Mouse (Mus musculus) intestine, embryonic 16.5 days (tissue): Measurements from ENCODE around the gene Nup93. TPM values are rescaled to one million over a fixed set of nuclear protein-coding genes. Genes with fewer than 3 reads are reported as not detected.
A peak's percentile ranks its signal among the peaks of the same experiment; 100 is the strongest.

Source experiments
- ATAC-seq: fragments of 200-750 bp; cut with Nextera tagmentation; 2 replicates; pipeline ENCODE4 v1.8.0; 2017; ENCODE audit warnings: moderate TSS enrichment, moderate library complexity
- H3K27ac ChIP-seq: fragments of 300-500 bp; sonication (generic); 2 replicates; pipeline ENCODE4 v1.5.1; 2014; ENCODE audit warnings: mild to moderate bottlenecking, low read length
- H3K27me3 ChIP-seq: fragments of 300-500 bp; sonication (generic); replicated peaks from 2 replicates; pipeline ENCODE4 v1.6.1; 2014; ENCODE audit warnings: low read length, control low read depth, mixed read lengths; ENCODE audit not compliant: control insufficient read depth, insufficient read depth
- H3K36me3 ChIP-seq: fragments of 300-500 bp; sonication (generic); 2 replicates; pipeline ENCODE4 v1.6.1; 2014; ENCODE audit warnings: low read length, control low read depth; ENCODE audit not compliant: control insufficient read depth, insufficient read depth
- H3K4me1 ChIP-seq: fragments of 300-500 bp; sonication (generic); 2 replicates; pipeline ENCODE4 v1.6.1; 2014; ENCODE audit warnings: low read length, control low read depth, mixed read lengths; ENCODE audit not compliant: control insufficient read depth, insufficient read depth
- H3K4me2 ChIP-seq: fragments of 300-500 bp; sonication (generic); 2 replicates; pipeline ENCODE4 v1.6.1; 2014; ENCODE audit warnings: low read depth, low read length, control low read depth
- H3K4me3 ChIP-seq: fragments of 300-500 bp; sonication (generic); 2 replicates; pipeline ENCODE4 v1.5.1; 2014; ENCODE audit warnings: mild to moderate bottlenecking, low read length
- H3K9ac ChIP-seq: fragments of 300-500 bp; sonication (generic); 2 replicates; pipeline ENCODE4 v1.6.1; 2014; ENCODE audit warnings: low read depth, low read length
- H3K9me3 ChIP-seq: fragments of 300-500 bp; sonication (generic); 2 replicates; pipeline ENCODE4 v1.6.1; 2016; ENCODE audit warnings: low read length, control low read depth; ENCODE audit not compliant: control insufficient read depth
- WGBS: fragments of 180-500 bp; shearing (Covaris S2); extraction: QIAGEN DNeasy Blood & Tissue Kit; methylation state at CpG from one replicate; pipeline ENCODE4 v1.1.7; 2014; 5-methylcytosine and 5-hydroxymethylcytosine counted together
- polyA plus RNA-seq: library from polyadenylated mRNA; unstranded; fragments of >200 nt; fragmentation: Nextera tagmentation; extraction: Ambion mirVana; gene quantifications from 2 replicates; pipeline ENCODE4 v1.2.1, GENCODE M21; 2015

Gene Nup93
- polyA plus RNA-seq, 1 experiment from 2014 or later, result 66.4 TPM

DNA sequence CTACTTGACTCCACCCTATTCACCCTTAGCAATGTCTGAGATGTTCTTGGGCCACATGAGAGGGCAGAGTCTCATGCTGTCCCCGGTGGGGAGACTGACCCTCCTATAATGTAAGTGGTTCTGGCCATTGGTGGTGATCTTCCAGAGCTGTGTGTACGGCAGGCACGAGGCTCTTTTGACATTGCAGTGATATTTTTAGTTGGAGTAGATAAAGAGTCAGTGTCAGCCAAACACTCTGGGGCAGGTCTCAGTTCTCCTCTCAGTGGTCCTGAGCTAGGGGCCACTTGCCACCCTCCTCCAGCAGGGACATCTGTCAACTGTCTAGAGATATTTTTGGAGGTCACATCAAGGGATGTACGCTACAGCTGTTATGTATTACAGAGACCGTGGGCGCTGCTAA is 142.9 kb downstream of the Nup93 start:
- Histone ChIP-seq H3K27ac (no peak overlapping the region), H3K27me3 (no peaks in the 10 kb centered on the region), H3K4me2 (no peak overlapping the region), H3K4me3 (no peak overlapping the region), H3K9ac (no peak overlapping the region), H3K9me3 (no peaks in the 10 kb centered on the region), H3K36me3 (no peaks in the 10 kb centered on the region), H3K4me1 (peaks cover 4% of the 10 kb centered on the region)
- no peak for ATAC-seq
- WGBS, result 77% methylated on average over 6 of the region's 6 CpGs

DNA sequence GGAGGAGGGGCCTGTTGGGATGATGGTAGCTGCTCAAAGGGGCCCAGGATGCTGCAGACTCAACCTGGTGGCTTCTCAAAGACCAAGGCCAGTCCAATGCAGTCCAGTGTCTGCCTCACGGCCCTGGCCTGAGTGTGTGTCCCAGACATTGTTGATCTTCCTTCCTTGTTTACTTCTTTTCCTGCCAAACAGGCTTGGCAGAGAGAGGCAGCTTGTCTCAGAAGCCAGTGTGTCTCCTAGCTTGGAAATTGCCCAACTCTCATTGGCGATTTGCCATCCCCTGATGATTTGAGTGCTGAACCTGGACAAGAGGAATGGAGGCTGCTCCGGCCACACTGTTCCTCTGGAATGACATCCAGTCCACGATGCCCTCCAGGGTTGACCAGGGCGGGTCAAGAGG is 144.2 kb downstream of the Nup93 start:
- H3K9ac ChIP-seq, result no peak overlapping the region
- no peak overlapping the region for H3K27ac ChIP-seq
- H3K27me3 ChIP-seq, result no peaks in the 10 kb centered on the region
- 52% methylated on average over 5 of the region's 5 CpGs for WGBS
- no peak for ATAC-seq
- peaks cover 4% of the 10 kb centered on the region for H3K4me1 ChIP-seq
- no peaks in the 10 kb centered on the region for H3K9me3 ChIP-seq
- H3K36me3 ChIP-seq, result no peaks in the 10 kb centered on the region
- no peak overlapping the region for H3K4me3 ChIP-seq
- no peak overlapping the region for H3K4me2 ChIP-seq

DNA sequence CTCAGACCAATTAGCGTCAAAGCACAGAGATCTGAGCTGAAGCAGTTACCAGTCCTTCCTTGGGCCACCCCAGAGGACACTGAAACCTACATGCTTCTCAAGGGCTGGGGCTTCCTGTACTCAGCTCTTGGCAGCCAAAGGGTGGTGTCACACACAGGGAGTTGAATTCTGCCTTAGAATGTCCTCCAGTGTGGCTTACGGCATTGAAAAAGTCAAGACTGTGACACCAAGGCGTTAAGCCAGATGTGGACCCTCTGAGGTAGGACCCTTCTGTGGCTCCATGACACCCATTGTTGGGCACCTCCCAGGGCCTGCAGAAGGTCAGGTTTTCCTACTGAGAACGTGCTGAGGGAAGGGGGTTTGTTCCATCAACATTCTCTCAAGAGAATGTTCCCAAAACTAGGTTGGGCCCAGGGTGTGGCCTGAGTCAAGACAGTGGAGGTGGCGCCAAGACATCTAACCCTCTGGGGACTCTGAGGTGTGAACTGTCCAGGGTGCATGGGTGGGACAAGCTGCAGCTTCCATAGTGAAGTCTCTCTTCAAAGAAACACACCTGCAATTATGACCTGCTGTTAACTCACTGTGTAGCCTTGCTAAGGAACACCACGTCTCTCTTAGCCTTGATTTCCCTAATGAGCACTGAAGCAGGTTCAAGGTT is 147.5 kb downstream of the Nup93 start:
- Histone ChIP-seq H3K9me3 (no peaks in the 10 kb centered on the region), H3K27ac (peak overlapping the region; percentile 34; the same call in 1 of the 2 replicates), H3K4me1 (peaks cover 8% of the 10 kb centered on the region), H3K27me3 (no peaks in the 10 kb centered on the region), H3K4me2 (no peak overlapping the region), H3K36me3 (no peaks in the 10 kb centered on the region), H3K9ac (no peak overlapping the region), H3K4me3 (no peak overlapping the region)
- WGBS, result 81% methylated on average over 6 of the region's 6 CpGs
- ATAC-seq, result no peak

DNA sequence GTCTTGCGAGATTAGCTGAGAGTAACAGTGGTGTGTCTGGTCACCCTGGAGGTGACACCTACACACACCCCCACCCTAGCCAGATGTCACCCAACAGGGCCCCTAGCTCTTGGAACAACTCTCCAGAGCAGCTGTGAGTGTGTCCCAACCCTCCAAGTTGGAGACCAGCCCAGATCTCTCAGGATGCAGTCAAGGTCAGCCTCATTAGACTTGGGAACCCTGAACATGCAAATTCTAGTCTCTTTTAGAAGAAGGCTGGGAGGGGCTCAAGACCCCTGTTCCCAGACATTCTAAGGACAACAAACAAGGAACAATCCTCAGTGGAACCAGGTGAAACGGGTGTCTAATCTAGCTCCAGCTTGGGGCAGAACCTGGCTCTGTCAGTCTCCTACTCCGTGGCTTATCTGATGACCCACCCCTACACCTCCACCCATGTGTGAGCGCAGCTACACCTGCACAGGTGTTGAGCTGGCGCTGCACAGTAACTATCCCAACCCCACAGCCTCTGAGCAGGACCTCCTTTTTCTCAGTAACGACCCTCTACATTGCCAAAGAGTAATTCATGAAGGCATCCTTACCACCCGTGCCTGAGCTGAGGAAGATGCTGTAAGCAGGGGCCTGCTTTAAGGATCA is 148.4 kb downstream of the Nup93 start:
- 0 out of 2 replicates have a peak overlapping the region, but pooled peaks have one; percentile 2 for H3K4me2 ChIP-seq
- peak; percentile 90 for ATAC-seq
- no peak overlapping the region for H3K4me3 ChIP-seq
- no peak overlapping the region for H3K9ac ChIP-seq
- no peaks in the 10 kb centered on the region for H3K9me3 ChIP-seq
- 68% methylated on average over 7 of the region's 7 CpGs for WGBS
- no peaks in the 10 kb centered on the region for H3K27me3 ChIP-seq
- H3K36me3 ChIP-seq, result no peaks in the 10 kb centered on the region
- H3K27ac ChIP-seq, result peak overlapping the region; percentile 55
- peaks cover 8% of the 10 kb centered on the region for H3K4me1 ChIP-seq

DNA sequence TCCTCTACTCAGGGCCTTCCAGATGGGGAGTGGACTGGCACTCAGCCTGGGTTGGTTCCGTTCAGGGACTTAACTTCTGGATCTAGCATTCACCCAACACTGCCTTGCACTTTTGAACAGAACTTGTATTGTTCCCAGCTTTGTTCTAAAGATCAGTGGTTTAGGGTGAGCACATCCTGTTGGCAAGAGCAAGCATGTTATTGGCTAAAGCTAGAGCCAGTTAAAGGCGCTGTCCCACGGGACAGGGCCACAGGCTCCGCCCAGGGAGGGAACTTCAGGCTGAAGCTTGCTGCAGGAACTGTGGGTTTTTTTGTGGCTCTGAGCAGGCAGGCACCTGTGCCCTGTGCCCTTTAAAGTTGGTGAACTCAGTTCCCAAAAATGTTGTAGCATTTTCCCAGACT is 148.9 kb downstream of the Nup93 start:
- no peaks in the 10 kb centered on the region for H3K9me3 ChIP-seq
- no peaks in the 10 kb centered on the region for H3K36me3 ChIP-seq
- H3K9ac ChIP-seq, result no peak overlapping the region
- H3K4me2 ChIP-seq, result 0 out of 2 replicates have a peak overlapping the region, but pooled peaks have one; percentile 2
- ATAC-seq, result peak; percentile 87
- H3K27me3 ChIP-seq, result no peaks in the 10 kb centered on the region
- 39% methylated on average over 4 of the region's 4 CpGs for WGBS
- H3K27ac ChIP-seq, result peak overlapping the region; percentile 55
- H3K4me1 ChIP-seq, result peaks cover 8% of the 10 kb centered on the region
- H3K4me3 ChIP-seq, result no peak overlapping the region

DNA sequence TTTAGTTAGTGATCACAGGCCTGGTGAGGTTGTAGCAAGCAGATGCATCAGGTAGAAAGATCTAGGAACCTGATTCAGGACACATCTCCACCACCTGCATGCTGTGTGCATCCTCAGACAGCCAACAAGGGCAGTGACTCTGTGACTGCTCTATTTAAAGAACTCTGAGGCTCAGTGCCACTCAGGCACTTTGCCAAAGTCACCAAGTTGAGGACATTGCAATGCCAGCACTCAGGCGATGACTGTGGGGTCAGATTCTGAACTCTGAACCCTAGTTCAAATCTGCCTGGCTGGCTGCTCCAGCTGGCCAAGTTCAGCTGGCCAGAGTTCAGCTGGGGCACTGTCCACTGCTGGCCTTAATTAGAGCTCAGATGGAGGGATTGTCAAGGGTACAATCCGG is 149.5 kb downstream of the Nup93 start:
- 84% methylated on average over 2 of the region's 2 CpGs for WGBS
- Histone ChIP-seq H3K9ac (no peak overlapping the region), H3K4me2 (no peak overlapping the region), H3K4me1 (peaks cover 8% of the 10 kb centered on the region), H3K36me3 (no peaks in the 10 kb centered on the region), H3K27me3 (no peaks in the 10 kb centered on the region), H3K27ac (no peak overlapping the region), H3K9me3 (no peaks in the 10 kb centered on the region), H3K4me3 (no peak overlapping the region)
- ATAC-seq, result no peak

DNA sequence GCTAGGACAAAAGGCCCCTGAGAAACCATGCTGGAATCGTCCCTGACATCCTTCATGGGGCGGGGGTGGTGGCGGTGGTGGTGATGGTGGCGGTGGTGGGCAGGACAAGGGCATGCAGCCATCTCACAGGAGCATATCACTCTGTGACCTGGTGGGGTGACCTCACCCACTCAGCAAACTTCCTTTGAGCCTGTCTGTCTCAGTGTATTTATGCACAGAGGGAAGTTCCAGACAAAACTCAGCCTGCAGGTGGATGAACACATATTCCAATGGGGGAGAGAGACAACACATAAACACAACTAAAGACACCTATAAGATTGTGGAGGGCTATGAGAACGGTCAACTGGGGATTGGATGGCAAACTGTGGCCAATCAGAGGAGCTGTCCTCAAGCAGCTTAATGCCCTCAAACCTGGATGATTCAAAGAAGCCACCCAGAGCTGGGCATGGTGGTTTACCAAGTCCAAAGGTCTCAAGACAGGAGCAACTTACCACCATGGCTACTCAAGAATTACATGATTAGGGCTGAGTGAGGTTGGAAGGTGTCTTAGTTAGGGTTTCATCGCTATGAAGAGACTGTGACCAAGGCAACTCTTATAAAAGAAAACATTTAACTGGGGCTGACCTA is 150.4 kb downstream of the Nup93 start:
- Histone ChIP-seq H3K4me1 (peaks cover 8% of the 10 kb centered on the region), H3K4me2 (no peak overlapping the region), H3K4me3 (no peak overlapping the region), H3K9ac (no peak overlapping the region), H3K36me3 (no peaks in the 10 kb centered on the region), H3K9me3 (no peaks in the 10 kb centered on the region), H3K27me3 (no peaks in the 10 kb centered on the region), H3K27ac (no peak overlapping the region)
- no peak for ATAC-seq
- WGBS, result 90% methylated on average over 6 of the region's 6 CpGs

DNA sequence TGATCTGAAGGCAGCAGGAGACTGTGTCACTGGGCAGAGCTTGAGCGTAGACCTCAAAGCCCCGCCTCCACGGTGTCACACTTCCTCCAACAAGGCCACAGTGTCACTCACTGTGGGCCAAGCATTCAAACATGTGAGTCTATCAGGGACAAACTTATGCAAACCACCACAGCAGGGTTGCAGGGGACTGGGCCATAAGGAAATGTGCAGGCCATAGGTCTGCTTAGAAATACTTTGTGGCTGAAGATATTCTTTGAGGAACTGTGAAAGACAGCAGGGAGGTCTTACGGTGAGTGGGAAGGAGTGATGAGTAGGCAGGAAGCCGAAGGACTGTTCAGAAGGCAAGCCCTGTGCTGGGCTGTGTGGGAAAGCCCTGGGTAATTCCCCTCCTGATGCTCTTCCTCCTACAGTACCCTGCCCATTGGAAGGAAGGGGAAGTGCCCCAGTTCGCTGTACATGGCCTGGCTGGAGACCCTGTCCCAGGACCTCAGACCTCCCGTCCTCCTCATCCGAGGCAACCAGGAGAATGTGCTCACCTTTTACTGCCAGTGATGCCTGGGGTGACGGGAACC is 151.1 kb downstream of the Nup93 start:
- ATAC-seq, result no peak
- Histone ChIP-seq H3K27me3 (no peaks in the 10 kb centered on the region), H3K4me2 (no peak overlapping the region), H3K4me3 (no peak overlapping the region), H3K36me3 (no peaks in the 10 kb centered on the region), H3K27ac (no peak overlapping the region), H3K9ac (no peak overlapping the region), H3K9me3 (no peaks in the 10 kb centered on the region), H3K4me1 (peaks cover 8% of the 10 kb centered on the region)
- 86% methylated on average over 9 of the region's 9 CpGs for WGBS
